Mouse (Mus musculus) urinary bladder, adult 18-20 months (tissue): ENCODE measurements around the gene Gdpd3.
"Not testable (repeated sequence)": the region's sequence is repeated elsewhere in the genome, so short reads cannot be mapped to it uniquely, and the experiment has no call there.

Source experiments
- DNase-seq, 2 experiments: peaks; one replicate each; pipeline ENCODE4 v3.0.0; 2022; ENCODE audit warnings: low spot score in 2 of 2, mixed read lengths in 2 of 2

Gdpd3 gene

DNA sequence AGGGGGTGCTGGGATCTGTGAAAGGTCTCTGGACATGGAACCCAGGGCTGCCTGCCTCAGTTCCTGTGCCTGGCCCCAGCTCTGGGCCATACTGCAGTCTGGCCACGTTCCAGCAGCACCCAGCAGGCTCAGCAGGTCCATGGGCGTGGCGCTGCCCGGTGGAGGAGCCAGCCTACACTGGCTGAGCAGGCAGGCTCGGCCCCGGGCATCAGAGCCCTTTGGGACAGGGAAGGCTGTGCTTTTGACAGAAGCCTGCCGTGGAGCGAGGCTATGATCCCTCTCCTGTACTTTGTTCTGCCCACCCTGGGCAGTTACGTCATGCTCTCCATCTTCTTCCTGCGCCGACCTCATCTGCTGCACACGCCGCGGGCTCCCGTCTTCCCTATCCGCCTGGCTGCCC is at the start of gene Gdpd3:
TSS of gene Gdpd3 (plus strand) at position 134 of the 400 bp plus-strand sequence.
- peak in 1 of 2 experiments; percentile 53 for DNase-seq

DNA sequence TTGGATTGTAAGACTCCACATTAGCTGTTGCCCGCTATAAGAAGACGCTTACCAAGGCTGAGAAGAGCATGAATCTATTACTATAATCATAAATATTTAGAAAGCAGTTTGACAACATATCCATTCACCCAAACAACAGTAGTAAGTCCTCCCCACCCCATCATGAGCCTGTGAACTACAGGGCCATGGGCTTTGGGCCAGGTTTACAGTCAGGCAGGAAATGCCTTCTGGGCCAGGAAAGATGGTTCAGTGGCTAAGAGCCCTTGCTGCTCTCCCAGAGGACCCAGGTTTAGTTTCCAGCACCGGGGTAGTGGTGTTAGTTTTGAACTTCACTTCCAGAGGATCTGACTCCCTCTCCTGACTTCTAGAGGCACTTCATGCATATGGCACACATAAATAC is 48.6 kb upstream of the Gdpd3 start:
- no peak for DNase-seq

DNA sequence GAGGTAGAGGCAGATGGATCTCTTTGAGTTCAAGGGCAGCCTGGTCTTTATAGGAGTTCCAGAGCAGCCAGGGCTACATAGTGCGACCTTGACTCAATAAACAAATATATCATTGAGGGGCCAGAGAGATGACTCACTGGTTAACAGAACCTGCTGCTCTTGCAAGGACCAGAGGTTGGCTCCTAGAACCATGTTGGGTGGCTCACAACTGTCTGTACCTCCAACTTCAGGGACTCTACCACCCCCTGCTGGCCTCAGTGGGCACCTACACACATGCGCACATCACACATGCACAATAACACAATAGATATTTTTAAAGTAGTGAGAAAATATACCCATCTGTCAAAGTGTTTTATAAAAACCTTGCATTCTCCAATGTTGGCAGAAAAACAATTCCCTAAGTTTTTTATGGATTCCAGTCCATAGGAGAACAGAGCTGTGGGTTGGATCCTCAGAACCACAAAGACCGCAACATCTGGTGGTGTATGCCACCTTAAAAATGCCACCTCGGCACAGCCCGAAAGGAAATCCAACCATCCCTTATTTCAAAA is 47.3 kb upstream of the Gdpd3 start:
- no peak for DNase-seq

DNA sequence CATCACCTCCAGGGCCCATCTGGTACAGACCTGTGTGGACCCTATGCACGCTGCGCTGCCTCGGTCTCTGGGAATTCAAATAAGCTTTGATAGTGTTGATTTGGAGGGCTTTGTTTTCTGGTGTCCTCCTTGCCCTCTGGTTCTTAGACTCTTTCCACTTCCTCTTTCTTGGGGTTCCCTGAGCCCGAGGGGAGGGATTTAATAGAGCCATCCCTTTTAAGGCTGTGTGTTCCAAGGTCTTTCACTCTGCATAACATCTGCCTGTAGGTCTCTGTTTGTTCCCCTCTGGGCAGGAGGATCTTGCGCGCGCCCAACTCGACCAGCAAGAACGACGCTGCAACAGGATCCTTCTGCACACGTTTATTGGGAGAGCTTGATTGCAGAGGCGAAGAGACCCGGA is 44.5 kb upstream of the Gdpd3 start:
- no peak for DNase-seq

DNA sequence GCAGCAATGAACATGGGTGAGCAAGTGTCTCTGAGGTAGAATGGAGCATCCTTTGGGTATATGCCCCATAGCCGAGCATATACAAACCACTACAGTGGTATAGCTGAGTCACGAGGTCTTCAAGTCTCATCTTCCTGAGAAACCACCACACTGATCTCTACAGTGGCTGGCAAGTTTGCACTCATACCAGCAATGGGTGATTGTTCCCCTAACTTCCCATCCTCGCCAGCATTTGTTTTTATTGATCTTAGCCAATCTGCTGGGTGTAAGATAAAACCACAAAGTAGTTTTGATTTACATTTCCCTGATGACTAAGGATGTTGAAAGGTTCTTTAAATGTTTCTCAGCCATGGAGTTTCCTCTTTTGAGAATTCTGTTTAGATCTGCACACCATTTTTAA is 41.1 kb upstream of the Gdpd3 start:
- no peak for DNase-seq

DNA sequence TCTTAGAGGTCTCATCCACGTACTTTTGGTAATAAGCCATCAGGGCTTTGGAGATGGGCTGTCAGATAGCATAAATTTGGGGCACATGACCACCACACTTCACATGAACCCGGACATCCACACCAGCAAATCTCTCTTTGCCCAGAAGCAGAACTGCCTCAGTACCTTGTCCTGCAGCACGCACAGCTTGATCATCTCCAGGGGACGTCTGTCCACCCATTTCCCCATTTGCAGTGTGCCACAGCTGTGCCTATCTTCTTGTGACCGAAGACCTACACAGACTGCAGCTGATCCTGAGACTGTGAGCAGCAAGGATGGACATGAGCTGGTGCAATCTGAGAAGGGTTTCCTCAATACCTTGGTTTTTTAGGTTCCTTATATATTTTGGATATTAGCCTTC is 40.5 kb upstream of the Gdpd3 start:
- DNase-seq: no peak

DNA sequence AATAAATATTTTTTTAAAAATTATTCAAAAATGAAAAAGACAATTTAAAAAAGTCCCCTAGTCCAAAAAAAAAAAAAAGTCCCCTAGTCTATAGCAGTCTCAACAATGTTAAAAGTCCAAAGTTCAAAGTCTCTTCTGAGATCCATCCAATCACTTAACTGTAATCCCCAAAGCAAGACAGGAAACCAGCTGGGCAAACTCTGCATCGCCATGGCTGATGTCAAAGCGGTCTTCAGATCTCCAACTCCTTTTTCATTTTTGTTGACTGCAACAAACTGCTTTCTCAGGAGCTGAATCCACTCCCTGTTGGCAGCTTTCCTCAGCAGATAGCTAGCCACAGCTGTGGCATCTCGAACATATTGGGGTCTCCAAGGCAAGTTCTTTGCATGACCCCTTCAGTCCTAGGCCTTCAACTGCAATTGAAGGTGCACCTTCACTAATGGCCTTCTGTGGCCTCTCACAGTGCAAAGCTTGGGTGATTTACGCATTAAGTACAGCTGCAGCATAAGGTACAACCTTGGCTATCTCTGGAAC is 35.8 kb upstream of the Gdpd3 start:
- DNase-seq: not testable (repeated sequence)

DNA sequence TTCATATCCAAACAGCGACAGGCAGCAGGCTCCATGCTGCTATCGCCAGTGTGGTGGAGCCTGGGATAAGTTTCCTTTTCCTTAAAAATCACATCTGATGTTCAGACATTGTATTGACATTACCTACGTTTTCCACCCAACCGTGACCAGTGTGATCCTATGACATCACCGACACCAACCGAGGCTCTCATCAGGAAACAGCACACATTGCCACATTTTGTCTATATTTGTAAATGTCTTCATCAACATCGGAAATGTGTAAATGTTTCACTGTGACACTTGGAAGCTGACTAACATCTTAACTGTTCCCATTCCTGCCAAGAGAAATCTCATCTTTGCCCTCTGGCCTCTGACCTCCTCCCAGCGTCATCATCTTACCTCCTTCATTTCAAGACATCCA is 30.0 kb upstream of the Gdpd3 start:
- DNase-seq: no peak

DNA sequence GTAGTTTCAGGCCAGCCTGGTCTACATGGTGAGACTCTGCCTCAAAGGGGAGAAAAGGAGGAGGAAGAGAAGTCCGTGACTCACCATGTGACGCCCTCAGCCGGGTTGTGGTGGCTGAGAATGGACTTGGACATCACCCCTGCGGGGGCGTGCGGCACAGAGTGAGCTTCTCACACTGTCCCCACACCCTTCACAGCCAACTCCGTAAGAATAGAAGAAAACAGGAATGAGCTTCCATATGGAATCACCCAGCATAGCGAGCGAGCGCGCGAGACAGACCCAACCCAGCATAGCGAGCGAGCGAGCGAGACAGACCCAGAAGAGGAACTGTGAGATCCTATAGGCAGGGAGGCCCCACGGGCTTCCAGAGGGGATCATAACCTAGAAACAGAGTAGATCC is 26.6 kb upstream of the Gdpd3 start:
- DNase-seq: no peak

DNA sequence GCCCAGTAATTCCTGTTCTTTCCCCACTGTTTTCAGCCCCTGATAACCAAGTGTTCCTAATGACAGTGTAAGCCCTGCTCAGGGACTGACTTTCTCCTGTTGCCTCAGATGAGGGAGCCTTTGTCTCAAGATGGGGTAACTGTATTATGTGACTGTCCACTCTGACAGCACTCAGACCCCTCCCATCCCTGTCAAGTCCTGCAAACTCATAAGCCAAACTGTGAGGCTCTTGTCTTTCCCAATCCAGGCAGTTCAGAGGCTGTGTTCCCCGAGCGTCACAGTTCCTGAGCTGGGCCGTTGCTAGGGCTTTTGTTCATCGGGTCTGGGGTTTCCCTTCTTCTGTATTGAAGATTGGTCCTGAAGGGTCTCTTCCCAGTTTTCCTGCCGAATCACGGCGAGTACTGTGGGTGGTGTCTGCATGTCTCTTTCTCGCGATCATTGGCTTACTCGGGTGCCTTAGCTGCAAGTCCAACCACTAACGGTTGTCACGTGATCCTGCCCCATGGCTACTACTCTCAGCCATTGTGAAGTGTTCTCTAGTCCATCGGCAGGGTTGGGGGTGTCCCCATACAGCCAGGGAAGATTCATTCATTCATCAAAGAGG is 25.9 kb upstream of the Gdpd3 start:
- no peak for DNase-seq

DNA sequence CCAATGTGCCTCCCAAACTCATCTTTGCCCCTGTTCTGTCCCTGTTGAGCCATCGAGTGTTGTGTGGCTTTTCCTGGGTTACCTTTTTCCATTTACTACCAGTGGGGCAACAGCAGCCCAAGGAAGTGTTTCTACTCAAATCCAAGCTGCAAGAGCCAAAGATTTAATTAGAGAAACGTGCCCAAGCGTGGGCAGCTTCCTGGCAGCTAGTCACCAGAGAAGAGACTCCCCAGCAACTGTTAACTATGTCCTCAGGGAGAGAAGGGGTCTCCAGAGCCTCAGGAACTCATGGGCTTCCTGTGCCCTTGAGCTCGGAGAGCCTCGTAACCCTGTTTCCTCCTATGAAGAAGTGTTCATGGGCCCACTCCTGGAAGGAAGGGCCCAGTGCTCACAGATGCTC is 25.2 kb upstream of the Gdpd3 start:
- no peak for DNase-seq

DNA sequence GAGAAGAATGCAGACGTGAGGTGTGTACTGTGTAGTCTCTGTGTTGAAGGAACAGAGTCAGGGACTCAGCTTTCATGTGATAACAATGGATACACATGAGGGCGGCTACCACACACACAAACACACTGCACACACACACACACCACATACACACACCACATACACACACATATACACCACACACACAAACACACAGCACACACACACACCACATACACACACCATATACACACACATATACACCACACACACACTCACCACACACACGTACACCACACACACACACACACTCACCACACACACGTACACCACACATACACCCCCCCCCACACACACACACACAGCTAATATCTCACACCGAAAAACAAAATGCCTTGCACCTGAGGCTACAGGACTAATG is 24.7 kb upstream of the Gdpd3 start:
- no peak for DNase-seq

DNA sequence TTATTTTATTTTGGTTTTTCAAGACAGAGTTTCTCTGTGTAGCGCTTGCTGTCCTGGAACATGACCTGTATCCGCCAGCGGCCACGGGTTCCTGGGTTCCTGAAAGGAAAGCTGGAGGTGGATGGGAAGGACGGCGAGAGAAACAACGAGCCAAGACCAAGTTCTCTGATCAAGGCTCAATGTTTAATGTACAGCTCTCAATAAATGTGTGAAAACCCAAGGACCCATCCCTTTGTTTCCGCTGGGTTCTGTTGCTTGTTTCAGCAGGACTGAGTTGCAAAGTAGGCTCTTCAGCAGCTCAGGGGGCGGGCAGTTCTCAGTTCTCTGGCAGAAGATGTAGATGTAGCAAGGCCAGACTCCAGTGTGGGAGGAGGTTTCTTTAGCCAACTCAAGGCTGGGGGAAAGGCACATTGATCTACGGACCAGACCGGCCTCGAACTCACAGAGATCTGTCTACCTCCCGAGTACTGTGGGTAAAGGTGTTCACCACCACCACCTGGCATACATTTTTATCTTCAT is 24.1 kb upstream of the Gdpd3 start:
- DNase-seq: no peak

DNA sequence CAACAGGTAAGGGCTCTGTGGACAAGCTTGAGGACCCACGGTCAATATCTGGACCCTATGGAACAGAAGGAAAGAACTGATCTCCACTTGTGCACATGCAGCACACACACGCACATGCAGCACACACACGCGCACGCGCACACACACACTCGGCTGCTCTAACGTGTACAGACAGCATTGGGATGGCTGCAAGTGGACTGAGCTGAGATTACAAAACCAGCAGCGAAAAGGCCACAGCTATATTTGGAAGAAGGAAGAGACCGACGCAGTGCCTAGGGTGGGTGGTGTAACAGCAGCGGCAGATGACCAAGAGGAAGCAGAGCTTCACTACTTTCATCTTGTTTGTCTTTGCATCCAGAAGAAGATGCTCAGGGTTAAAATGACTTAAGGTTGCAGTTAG is 20.1 kb upstream of the Gdpd3 start:
- no peak for DNase-seq

DNA sequence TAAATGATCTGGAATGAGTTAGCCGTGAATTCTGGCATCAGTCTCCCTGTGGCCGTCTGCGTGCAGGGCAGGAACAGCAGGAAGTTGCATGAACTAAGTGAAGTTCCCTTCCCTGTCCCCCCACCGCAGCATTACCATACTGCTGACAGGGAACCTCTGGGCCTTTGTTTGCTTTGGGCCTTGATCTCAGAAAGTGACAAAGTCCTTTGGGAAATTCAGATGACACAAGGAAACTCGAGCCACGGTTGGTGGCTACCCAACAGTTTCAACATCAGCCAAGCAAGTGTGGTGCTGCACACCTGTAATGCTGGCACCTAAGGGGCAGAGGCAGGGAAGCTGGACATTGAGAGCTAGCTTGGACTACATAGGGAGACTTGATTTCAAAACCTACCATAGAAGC is 19.3 kb upstream of the Gdpd3 start:
- no peak for DNase-seq

DNA sequence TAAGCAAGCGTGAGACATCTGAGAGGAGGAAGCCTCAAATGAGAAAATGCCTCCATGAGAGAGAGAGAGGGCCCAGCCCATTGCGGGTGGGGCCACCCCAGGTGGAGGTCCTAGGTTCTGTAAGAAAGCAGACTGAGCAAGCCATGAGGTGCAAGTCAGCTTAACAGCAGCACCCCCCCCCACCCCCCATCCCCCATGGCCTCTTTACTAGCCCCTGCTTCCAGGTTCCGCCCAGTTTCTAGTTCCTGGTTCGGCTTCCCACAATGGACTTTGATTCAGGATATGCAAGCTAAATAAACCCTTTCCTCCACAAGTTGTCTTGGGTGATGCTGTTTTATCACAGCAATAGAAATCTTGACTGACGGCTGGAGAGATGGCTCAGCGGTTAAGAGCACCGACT is 17.3 kb upstream of the Gdpd3 start:
- no peak for DNase-seq

DNA sequence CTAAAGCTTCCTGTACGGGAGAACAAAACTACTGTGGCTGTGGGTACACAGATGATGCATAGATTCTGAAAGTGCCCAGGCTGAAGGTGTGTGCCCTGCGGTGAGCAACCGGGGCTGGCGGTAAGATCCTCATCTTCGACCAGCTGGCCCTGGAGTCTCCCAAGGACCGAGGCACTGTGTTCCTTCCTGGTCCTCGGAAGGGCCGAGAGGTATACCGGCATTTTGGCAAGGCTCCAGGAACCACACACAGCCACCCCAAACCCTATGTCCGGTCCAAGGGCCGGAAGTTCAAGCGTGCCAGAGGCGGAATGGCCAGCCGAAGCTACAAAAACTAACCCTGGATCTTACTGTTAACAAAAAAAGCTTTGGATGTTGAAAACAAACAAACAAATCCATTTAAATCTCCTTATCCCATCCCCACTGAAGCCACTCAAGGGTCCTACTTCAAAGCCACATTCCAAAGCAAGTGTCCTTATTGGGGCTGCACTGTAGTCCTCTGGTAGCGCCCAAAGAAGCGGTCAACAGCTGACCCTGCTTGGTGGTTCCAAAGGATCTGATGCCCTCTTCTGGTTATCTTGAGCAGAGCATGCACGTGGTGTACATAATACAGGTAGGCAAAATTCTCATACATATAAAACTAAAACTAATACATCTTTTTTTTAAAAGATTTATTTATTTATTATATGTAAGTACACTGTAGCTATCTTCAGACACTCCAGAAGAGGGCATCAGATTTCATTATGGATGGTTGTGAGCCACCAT is 16.4 kb upstream of the Gdpd3 start:
- DNase-seq: no peak

DNA sequence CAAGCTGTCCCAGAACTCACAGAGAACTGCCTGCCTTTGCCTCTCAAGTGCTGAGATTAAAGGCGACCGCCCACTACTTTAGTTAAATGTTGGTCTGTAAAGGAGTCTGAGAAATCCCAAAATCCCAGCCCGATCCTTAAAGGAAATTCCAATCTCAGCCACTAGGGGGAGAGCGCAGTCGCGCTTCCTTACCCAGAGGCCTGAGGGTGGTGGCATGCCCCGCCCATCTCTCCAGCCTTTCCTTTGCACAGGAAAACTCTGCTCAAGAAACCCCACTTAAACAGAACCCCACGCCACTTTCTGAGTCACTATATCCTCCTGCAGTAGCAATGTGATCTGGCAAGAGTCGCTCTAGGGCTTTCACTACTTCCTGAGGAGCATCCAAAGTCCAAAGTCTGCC is 11.3 kb upstream of the Gdpd3 start:
- DNase-seq: peak; percentile 51 to 60

DNA sequence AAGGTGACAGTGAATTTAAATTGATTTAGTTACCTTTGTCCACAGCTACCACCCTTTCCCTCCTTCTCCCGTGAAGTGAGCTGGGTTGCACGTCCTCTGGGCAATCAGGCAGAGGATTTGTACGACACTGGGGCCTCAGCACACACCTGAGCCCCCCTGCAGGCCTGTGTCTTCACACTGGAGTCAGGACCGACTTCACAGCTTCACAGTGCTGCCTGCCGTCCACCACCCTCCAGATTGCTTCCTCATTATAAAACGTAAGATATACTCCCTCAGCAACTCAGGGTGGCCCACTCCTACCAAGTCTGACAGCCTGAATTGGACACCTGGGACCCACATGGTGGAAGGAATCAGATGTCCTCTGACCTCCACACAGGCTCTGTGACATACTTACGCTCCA is 7.6 kb upstream of the Gdpd3 start:
- DNase-seq: no peak

DNA sequence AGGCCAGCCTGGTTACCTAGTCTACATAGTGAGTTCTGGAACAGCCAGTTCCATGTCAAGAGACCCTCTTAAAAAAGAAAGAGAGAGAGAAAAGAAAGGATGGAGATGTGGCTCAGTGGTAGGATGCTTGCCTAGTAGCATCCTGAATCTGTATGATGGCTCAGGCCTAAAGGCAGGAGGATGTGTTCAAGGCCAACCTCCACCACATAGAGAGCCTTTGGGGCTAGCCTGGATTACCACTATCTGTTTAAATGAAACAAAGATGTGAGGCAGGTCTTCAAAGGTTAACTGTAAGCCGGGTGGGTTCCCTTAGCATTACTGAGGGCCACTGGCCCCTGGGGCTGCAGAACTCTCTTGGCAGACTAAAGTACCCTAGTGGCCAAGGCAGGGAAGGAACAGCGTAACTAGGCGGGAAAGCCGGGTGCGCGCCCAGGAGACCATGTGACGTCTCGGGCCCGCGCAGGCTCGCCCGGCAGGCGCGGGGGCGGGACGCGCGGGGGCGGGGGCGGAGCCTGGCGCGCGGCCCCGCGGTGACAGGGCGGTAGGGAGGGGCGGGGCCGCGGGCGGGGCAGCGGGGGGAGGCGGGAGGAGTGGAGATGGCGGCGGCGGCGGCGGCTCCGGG is 7.0 kb upstream of the Gdpd3 start, which contains the start of gene Mapk3:
TSS of gene Mapk3 (plus strand) at position 552 of the 622 bp plus-strand sequence.
- peak; percentile 77 to 84 for DNase-seq

DNA sequence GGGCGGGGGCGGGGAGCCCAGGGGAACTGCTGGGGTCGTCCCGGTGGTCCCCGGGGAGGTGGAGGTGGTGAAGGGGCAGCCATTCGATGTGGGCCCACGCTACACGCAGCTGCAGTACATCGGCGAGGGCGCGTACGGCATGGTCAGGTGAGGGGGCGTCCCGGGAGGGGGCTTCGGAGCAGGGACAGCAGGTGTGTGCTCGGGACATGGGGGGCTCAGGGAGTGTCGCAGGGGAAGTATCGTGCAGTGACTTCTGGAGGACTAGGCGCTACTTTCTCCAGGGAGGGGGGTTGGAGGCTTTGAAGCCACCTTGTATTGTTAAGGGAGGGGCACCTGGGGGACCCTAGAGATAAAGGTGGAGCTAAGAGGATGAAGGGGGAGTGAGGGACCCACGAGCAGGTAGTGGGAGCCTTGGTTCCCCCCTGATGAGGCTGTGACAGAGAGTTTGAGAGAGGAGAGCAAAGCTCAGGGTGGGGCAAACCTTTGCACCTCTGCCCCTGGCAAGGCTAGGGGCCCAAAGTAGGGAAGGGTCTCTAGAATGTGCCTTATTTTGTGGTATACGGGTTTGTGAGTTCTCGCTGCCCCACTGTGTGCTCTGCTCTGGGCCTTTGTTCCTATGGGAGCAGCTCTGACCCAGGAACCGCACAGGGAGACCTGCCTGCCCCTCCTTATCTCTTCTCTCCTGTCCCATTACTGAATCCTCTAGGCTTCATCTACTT is 6.3 kb upstream of the Gdpd3 start:
- peak in 1 of 2 experiments; percentile 26 for DNase-seq

DNA sequence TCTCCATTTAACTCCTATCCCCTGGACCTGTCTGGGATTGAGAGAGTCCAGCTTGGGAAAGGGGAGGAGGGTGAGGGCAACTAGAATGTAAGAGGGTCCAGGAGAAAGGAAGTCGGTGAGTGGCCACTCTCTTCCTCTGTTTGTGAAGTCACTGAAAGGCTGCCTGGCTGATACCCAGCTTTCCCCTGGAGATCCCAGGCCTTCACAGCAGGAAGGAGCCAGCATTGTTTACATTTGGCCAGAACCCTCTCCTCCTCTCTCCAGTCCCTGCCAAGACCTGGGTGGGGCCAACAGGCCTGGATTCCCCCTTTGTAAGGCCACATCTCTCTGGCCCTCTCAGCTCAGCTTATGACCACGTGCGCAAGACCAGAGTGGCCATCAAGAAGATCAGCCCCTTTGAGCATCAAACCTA is 5.7 kb upstream of the Gdpd3 start:
- peak; percentile 50 to 76 for DNase-seq
